Mouse (Mus musculus): ENCODE measurements at regions not wholly inside any gene's neighbourhood (a gene's known extent, or its start where the extent isn't known, plus 50 kb on each side); places are given as distances from the start of the nearest gene placed in this dataset.
A peak's percentile ranks its signal among the peaks of the same experiment; 100 is the strongest.

DNA sequence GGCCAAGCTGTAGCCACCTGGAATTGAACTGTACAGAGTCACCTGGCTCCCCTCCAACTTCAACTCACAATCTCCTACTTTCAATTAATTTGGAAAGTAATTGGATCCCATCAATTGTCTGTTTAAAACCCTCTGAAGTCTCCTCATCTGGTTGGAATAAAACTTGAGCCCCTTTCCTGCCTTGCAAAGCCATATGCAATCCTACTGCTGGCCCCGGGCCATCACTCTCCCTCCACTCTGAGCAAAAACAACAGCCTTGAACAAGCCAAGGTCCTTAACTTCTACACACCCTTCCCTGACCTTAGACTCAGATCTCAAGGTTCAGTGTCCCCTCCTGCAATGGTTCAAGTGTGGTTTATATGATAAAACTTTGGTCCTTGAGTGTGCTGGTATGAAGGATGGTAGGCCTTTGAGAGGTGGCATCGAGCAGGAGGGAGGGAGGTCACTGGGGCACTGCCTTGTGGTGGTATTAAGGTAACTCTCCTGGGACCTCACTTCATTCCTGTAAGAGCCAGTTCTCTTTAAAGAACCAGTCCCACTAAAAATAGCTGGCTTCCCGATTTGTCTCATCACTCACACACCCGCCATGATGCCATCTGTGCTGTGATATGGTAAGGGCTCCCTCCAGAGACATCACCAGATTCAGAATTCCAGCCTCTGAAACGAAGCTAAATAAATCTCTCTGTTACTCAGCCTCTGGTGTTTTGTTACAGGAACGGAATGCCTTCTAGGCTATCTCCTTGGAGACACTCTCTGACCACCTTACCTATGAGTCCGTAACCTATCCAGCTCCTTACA lies 112.0 kb upstream of the Zmiz1 start:
- peak; percentile 79 to 87 for DNase-seq (ENCODE audit: extremely low spot score in 1 of 2, low spot score in 1 of 2)

GRCm38 (mm10) chr14:25350282-25350964 lies 108.6 kb upstream of the Zmiz1 start:
- peak; percentile 32 to 66 for DNase-seq (ENCODE audit: extremely low spot score in 1 of 2, low spot score in 1 of 2)

DNA sequence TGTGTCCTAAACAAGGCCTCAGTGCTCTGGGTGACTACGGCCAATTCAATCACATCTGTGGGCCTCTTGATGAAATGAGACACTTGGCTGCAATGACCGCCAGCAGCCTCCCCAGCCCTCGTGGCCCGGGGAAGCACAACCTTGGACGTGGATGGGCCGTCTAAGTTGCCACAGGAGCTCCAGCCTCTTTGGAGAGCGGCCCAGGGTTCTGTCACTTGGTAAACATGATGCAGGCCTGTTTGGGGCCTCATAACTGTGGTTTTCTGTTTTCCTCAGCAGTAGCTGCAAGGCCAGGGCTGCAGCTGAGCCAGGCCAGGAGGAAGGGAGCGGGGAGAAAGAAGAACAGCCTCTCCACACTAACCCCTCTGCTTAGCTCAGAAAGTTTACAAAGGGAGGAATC lies 105.2 kb upstream of the Zmiz1 start:
- DNase-seq (ENCODE audit: extremely low spot score in 1 of 2, low spot score in 1 of 2): no peak

DNA sequence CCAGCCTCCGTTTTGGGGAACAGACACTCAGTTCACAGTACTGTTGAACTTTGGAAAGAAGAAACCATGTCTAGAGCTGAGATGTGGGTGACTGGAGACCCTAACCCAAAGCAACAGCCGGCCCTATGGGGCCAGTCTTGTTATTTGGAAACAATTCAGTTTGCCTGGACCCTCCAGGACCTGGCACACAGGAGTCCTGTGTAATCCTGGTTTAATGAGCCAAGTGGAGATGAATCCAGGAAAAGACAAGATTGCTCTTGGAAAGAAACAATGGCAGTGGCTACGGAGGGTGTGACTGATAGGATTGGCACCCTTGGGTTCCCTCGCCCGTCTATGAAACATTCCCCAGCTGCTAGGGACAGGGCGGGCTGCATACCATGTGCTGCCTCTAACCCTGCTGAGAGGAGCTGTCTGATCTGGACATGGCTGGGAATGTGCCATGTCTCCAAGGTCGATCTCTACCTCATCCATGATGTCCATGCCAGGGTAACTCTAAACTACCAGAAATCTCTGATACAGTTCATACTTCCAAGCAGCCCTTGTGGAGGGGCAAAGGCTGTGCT lies 104.6 kb upstream of the Zmiz1 start:
- no peak for DNase-seq (ENCODE audit: extremely low spot score in 1 of 2, low spot score in 1 of 2)

DNA sequence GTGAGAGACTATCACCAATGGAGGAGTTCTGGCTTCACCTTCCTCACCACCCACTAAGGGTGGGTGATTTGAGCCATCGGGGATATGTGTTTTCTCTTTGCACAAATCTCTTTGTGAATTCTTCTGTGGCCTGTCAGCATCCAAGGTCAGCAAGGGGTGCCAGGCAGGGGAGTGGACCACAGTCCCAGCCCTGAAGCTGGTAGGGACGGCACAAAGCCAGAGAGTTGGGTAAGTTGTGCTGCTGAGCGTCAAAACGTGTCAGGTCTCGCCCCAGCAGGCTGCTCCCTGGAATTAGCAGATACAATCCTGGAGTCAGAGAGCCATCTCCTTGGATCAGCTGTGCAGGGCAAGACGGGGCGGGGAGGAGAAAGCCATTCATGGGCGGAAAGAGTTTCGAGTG lies 101.2 kb upstream of the Zmiz1 start:
- DNase-seq (ENCODE audit: extremely low spot score in 1 of 2, low spot score in 1 of 2): no peak

- no peak for DNase-seq (ENCODE audit: extremely low spot score in 1 of 2, low spot score in 1 of 2)
Observed at GRCm38 (mm10) chr14:25359824-25360294, 99.1 kb upstream of the Zmiz1 start.

DNA sequence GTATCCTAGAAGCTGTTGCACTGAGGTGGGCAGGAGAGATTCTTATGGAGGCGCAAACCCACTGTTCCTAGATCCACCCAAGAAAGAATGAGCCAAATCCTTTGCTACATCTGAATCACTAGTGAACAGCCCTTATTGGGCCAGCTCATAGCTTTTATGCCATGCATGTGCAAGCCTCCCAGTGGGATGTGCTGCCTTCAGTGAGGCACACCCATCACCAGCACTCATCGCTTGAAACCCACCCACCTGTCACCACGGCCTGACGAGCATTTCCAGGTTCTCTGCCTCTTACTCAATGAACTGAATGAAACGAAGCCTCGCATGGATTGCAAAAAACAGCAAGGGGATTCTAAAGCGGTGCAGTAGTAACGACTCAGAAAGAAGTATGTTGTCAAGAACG lies 98.3 kb upstream of the Zmiz1 start:
- peak in 1 of 2 experiments; percentile 40 for DNase-seq (ENCODE audit: extremely low spot score in 1 of 2, low spot score in 1 of 2)

DNA sequence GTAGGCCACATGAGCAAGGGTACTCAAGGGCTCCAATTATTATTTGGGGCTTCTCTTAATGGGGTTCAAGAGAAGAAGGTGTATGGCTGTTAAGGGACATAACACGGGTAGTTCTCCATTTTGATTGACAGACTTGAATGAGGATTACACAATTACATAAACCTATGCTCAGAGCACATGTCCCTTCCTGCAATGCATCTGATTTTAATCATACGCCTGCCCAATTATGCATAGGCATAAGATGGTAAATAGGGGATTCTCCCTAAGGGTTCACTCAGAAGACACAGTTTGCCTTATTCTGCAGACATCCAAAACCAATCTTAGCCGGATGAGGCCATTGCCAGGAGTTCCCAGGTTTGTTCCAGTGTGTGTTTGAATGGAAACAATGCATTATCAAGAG lies 97.9 kb upstream of the Zmiz1 start:
- no peak for DNase-seq (ENCODE audit: extremely low spot score in 1 of 2, low spot score in 1 of 2)

- no peak for DNase-seq (ENCODE audit: extremely low spot score in 1 of 2, low spot score in 1 of 2)
Observed at GRCm38 (mm10) chr14:25362771-25363170, 96.2 kb upstream of the Zmiz1 start.

- no peak for DNase-seq (ENCODE audit: extremely low spot score in 1 of 2, low spot score in 1 of 2)
Observed at GRCm38 (mm10) chr14:25365226-25365800, 93.7 kb upstream of the Zmiz1 start.

DNA sequence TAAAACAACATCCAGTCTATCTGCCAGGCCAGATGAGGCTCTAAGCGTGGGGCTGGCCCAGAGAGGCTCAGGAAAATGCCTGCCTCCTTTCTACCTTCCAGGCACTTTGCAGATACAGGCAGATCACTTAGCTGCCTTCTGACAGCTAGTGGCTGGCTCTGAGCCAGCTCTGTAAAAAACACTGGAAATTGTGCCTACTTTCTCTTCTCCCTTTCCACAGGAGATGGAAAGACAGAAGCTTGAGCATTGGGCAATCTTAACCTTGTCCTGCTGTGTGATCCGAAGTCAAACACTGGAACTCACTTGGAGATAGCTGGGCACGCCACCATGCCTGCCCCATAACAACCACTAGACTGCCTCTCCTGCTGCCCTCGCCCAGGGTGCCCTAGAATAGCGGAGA lies 93.0 kb upstream of the Zmiz1 start:
- peak in 1 of 2 experiments; percentile 47 for DNase-seq (ENCODE audit: extremely low spot score in 1 of 2, low spot score in 1 of 2)

DNA sequence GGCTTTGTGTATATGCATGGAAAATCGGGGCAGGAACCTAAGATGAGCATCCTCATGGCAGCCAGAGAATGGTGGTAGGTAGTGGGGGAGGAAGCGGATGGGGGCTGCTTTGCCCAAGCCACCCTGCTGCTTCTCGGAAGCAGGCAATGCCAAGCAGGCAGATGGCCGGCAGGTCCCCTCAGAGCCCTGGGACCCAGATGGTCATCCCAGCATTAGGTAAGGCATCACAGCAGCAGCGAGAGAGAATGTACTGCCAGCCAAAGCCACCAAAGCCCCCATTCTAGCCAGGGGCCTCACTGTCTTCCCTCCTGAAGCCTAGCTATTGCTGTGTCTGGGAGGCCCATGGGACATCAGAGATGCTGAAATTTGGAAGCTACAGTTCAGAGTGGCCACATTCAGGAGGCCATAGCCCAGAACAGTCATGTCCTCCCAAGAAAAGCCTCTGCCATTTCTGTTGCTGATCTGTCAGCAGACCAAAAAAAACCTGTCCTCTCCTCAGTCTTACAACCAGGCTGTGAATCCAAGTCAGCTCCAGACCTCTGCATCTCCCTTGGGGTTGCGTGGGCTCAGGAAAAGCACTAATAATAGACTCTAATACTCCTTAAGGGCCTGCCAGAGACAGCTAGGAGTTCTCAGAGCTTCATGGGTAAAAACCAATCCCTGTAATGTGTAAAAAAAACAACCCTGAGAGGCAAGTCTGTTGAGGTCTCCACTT lies 88.5 kb upstream of the Zmiz1 start:
- DNase-seq (ENCODE audit: extremely low spot score in 1 of 2, low spot score in 1 of 2): no peak

DNA sequence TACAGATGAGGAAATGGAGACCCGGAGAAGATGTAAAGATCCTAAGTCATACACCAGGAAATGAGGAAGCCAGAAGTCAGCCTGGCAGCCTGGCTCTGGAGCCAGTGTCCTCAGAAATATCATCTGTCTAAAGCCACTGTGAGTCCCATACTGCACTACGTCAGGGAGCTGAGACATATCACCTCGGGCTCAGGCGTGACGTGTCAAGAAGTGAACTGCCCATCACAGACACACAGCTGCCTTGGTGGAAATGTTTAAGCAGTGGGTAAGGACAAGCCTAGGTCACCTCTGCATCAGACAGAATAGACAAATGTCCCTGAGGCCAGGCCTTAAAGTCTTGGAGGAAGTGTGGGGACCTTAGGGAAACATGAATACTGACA lies 88.0 kb upstream of the Zmiz1 start:
- DNase-seq (ENCODE audit: extremely low spot score in 1 of 2, low spot score in 1 of 2): no peak

DNA sequence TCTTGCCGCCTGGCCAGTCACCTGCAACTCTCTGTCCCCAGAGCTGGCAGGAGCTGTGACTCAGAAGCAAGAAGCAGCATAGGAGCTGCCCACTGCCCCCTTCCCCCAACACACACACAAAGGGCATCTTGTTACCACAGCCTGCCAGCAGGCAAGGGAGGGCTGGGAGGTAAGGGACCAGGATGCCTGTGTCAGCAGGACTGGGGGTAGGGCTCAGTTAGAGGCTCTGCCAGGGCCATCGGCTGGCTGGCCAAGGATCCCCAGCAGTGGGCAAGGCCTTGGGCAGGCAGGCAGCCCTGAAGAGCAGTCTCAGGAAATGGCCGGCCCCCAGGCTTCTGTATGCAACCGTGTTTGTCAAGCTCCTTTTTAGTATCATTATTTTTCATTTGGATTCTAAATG lies 87.3 kb upstream of the Zmiz1 start:
- peak in 1 of 2 experiments; percentile 56 for DNase-seq (ENCODE audit: extremely low spot score in 1 of 2, low spot score in 1 of 2)

GRCm38 (mm10) chr14:25372581-25372980 lies 86.4 kb upstream of the Zmiz1 start:
- DNase-seq (ENCODE audit: extremely low spot score in 1 of 2, low spot score in 1 of 2): no peak

- no peak for DNase-seq (ENCODE audit: extremely low spot score in 1 of 2, low spot score in 1 of 2)
Observed at GRCm38 (mm10) chr14:25373167-25373566, 85.8 kb upstream of the Zmiz1 start.

DNA sequence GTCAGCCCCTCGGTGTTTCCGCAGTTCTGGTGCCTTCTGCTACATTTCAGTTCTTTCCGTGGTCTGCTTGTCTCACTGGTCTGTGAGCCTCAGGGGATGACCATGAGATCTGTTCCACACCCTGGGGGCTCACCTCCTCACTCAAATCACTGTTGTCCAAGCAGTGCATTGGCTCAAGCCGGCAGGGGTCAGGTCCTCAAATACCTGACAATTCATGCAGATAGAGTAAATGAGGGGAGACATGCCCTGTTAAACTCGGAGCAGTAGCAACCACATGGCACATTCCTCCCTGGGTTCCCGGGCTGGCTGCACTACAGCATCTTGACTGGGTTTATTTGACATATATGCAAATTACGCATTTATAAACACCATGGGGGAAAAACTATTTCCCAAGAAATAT lies 84.0 kb upstream of the Zmiz1 start:
- DNase-seq (ENCODE audit: extremely low spot score in 1 of 2, low spot score in 1 of 2): no peak

GRCm38 (mm10) chr14:25377091-25377490 lies 81.9 kb upstream of the Zmiz1 start:
- no peak for DNase-seq (ENCODE audit: extremely low spot score in 1 of 2, low spot score in 1 of 2)

- DNase-seq (ENCODE audit: extremely low spot score in 1 of 2, low spot score in 1 of 2): no peak
Observed at GRCm38 (mm10) chr14:25377554-25377899, 81.5 kb upstream of the Zmiz1 start.

GRCm38 (mm10) chr14:25377900-25378716 lies 80.9 kb upstream of the Zmiz1 start:
- DNase-seq (ENCODE audit: extremely low spot score in 1 of 2, low spot score in 1 of 2): peak; percentile 68 to 86
